Mouse (Mus musculus) regulatory T cell (primary cell): ENCODE measurements around the gene Sh3bp1.

ENCODE experiments used
- in situ Hi-C: fragments of 300-600 bp; cut with MboI, MseI; formaldehyde crosslinking; loops from one replicate; pipeline ENCODE4 v1.15.1; 2025; ENCODE audit warnings: high pct_unique_total_duplicates

Gene Sh3bp1

DNA sequence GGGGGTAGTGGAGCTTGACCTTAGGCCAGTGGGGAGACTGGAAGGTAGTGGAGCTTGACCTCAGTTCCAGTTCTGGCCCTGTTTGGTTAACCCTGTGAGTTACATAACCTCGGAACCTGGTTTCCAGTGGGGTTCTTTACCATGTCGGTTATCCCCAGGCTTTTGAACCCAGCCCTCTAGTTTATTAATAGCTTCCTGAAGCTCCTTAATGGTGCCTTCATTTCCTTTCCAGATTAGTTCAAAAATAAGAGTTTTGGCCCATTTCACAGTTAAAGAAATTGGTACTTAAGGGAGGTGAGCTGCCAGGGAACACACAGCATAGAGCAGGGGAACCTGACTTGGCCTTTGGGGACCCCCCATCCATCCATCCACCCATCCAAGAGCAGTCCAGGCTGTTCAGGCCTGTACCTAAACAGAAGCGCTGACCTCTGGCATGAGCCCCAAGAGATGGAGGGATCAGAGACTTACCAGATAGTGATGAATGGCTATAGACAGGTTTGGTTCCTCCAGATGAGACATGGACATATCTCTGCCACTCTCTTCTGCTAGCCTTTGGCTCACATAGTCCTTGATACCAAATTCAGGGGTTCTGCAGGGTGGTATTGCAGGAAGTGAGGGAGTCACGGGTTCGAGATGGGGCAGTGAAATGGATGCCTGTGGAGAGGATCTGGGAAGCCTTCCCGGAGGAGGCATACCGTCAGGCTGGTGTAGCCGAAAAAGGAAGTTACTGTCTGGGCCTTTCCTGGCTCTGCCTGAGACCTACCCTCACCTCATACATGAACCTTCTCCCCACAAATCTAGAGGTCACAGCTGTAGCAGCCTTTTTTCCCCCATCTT lies 15.5 kb downstream of the Sh3bp1 start:
- in situ Hi-C loops = no loop called here

GRCm38 (mm10) chr15:78915660-78916017 lies 16.1 kb downstream of the Sh3bp1 start:
- in situ Hi-C loops = no loop called here

DNA sequence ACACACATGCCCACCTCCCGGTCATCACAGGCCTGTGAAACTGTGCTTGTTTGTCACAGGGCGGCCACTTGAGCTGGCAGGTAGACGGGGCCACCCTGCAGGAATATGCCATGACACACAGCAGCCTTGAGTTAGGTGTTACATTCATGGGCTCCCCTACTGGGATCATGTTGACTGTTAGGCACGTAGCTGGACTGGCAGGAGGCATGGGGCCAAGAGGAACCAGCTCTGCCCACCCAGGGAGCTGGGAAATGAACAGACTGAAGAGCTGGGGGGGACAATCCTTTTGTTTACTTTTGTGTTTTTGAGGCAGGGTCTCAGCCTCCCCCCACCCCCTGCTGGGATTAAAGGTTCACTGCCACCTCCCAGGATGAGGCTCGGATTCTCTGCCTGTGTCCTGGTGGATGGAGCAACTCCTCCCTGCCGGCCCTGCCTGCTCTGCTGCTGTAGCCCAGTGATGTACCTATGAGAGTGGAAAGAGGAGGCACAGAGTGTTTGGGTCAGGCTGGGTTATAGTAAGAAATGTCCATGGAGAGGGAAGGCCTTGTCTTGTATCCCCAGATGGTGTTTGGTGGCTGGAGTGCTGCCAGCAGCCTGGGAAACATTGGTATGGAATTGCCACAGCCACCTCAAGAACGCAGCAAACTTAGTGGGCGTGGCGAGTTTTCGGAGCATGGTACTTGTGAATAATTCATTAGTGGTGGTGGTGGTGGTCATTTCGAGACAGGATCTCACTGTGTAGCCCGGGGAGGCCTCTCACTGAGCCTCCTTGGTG lies 16.7 kb downstream of the Sh3bp1 start:
- in situ Hi-C loops = no loop called here

DNA sequence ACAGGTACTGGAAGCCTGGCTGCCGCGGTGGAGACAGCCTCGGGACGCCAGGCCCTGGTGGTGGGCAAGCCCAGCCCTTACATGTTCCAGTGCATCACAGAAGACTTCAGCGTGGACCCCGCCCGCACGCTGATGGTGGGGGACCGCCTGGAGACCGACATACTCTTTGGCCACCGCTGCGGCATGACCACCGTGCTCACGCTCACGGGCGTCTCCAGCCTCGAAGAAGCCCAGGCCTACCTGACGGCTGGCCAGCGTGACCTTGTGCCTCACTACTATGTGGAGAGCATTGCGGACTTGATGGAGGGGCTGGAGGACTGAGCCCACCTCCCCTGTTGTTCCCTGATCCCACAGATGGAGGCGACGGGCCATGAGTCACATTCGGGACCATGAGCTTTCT lies 18.6 kb downstream of the Sh3bp1 start:
- in situ Hi-C loops = no loop called here

GRCm38 (mm10) chr15:78919914-78920313 lies 20.3 kb downstream of the Sh3bp1 start:
- in situ Hi-C loops = no loop called here

GRCm38 (mm10) chr15:78922700-78923099 lies 23.1 kb downstream of the Sh3bp1 start:
- in situ Hi-C loops = no loop called here

GRCm38 (mm10) chr15:78923585-78923984 lies 24.0 kb downstream of the Sh3bp1 start:
- in situ Hi-C loops = no loop called here

DNA sequence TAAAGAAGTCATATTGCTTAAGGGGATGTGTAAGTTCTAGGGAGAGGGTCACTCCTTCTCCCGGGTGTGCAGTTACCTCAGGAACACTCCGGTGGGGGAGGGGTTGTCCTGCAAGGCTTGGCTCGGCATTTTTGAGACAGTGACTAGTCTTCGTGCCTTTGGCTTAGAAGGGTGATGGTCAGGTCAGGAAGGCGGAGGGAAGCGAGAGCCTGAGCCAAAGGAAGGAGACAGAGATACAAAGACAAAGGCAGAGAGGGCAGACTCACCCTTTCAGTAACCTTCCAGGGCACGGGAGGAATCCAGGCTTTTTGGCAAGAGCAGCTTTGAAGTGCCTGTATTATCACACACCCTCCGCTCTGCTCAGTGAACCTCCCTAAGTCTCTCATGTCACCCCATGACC lies 25.6 kb downstream of the Sh3bp1 start:
- in situ Hi-C loops = no loop called here

- in situ Hi-C loops = no loop called here
Observed at GRCm38 (mm10) chr15:78926021-78926919, 26.7 kb downstream of the Sh3bp1 start, which contains the start of gene Lgals1. Gene Lgals1, plus strand, starts transcription at chr15:78926725.

- in situ Hi-C loops = no loop called here
Observed at GRCm38 (mm10) chr15:78927021-78927787, 27.6 kb downstream of the Sh3bp1 start.

GRCm38 (mm10) chr15:78927788-78928457 lies 28.4 kb downstream of the Sh3bp1 start:
- in situ Hi-C loops = no loop called here

DNA sequence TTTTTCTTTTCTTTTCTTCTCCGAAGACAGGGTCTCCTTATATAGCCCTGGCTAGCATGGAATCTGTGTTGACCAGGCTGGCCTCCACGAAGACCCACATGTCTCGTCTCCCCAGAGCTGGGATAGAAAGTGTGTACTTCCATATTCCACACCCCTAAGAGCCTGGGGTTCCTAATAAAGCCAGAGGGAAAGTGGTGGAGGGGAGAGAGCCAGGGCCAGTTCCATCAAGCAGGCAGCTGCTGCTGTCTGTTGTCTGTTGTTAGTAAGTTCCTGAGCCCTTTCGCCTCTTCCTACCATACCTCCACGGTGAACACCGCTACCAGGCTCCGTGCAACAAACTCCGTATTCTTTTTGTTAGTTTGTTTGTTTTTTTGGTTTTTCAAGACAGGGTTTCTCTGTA lies 29.0 kb downstream of the Sh3bp1 start:
- in situ Hi-C loops = no loop called here

DNA sequence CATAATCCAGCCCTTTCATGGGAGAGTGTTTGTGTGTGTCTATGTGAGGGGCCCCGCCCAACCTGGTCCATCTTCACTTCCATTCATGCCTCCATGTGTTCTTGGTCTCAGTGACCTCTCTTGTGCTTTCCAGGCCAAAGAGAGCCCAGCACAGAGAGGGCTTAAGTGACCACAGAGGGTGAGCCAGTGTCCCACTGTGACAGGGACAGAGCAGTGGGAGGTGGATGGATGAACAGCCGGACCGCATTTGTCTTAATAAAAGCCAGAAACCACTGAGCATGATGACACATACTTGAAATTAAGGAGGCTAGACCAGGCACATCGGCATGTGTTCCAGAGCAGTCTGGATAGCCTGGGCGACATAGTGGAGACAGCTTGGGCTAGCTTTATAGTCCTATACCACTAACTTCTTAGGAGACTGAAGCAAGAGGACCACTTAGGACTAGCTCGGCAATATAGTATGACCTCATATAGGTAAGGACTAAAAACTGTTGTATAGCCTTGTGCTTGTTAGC lies 30.7 kb downstream of the Sh3bp1 start:
- in situ Hi-C loops = no loop called here

- in situ Hi-C loops = no loop called here
Observed at GRCm38 (mm10) chr15:78930801-78931426, 31.3 kb downstream of the Sh3bp1 start.

GRCm38 (mm10) chr15:78931577-78931976 lies 32.0 kb downstream of the Sh3bp1 start:
- in situ Hi-C loops = no loop called here

GRCm38 (mm10) chr15:78934784-78935320 lies 35.3 kb downstream of the Sh3bp1 start, which contains the start of gene Nol12:
Gene Nol12, plus strand, starts transcription at chr15:78934933.
- in situ Hi-C loops = no loop called here

DNA sequence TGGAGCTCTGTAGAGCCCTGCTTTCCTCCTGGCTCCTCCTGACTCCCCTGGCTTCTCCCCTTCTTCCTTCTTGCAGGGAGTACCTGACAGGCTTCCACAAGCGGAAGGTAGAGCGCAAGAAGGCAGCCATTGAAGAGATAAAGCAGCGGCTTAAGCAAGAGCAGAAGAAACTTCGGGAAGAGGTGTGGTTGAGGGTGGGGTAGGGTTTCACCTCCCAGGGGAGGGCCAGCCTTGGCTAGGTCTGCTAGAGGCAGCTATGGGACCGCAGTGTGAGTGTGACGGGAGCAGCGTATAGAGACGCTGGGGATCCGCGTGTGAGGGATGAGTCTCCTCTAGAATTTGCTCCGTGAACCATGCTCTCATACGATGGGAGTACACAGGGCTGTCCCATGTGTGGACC lies 36.8 kb downstream of the Sh3bp1 start:
- in situ Hi-C loops = no loop called here

DNA sequence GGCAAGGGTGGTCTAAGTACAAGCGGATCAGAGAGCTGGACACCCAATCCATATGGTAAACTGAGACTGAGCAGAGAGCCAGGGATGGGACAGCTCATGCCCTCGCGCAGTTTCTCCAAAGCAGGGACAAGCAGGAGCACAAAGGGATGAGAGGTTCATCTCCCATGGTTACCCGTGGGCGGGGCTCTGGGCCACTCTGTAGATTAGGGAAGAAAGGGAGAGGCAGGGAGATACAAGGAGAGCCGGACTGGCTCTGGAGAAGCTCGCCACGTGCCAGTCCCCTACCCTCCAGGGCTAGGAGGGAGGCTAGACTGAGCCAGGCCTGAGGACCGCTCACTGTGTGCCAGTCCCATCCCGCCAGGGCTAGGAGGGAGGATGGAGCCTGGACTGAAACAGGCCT lies 37.7 kb downstream of the Sh3bp1 start:
- in situ Hi-C loops = no loop called here

DNA sequence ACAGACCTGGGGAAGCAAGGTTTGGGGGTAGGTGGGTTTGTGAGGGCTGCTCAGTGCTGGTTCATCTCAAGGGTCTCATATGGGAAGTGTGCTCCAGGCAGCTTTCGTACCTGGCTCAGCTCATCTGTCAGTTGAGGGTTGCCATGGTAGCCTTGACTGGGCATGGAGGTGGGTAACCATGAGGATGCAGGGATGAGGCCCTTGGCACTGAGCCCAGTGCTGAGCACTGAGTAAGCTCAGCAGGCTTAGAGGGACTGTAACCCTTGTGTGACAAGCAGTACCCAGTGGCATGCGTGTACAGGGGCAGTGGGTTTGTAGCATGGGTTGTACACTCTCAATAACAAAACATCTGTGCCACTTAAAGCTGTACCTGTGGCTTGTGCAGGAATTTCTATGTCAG lies 38.4 kb downstream of the Sh3bp1 start:
- in situ Hi-C loops = no loop called here

DNA sequence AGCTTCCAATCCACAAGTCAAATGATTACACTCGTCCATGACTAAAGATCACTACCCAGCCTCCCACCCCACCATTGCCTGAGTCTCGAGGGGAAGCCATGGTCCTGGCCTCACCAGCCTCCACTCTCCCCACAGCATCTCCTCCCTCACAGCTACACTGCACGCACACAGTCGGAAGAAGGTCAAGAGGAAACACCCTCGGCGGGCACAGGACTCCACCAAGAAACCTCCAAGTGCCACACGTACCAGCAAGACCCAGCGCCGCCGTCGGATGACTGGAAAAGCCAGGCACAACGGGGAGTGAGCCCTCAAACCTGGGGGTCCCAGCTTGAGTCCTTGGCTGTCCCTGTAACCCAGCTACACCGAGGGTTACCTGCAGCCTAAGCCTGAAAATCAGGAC lies 40.8 kb downstream of the Sh3bp1 start:
- in situ Hi-C loops = no loop called here
